Mouse (Mus musculus): Measurements from ENCODE around the gene Cpvl.

DNA sequence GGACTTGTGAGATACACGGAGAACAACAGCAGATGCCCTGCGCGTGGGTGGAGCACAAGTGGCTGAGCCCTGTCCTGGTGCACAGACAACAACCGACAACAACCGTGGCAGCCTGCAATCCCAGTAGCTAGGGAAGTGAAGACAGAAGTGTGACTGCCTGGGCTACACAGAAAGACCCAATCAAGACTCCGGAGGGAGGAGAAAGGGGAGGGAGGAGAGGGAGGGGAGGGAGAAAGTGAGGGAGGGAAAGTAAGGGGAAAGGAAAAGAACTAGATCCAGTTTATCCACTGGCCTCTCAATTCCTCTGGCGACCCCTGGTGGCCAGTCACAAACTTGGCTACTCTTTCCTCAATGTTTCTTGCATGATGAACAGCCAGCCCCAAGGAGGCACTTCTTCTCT, 20.1 kb downstream of the Cpvl start:
- TF ChIP-seq POLR2A (IDR thresholded peaks at IDR 0.05; ENCODE audit: low read depth, low read length) (no peak), CTCF (conservative IDR thresholded peaks at IDR 0.05; ENCODE audit: insufficient read depth, insufficient read length, low read depth, low read length) (peak; percentile 87)
